Mouse (Mus musculus) bone marrow, adult 2 months (tissue): Measurements from ENCODE around the gene Dcn. TPM values are rescaled to one million over a fixed set of nuclear protein-coding genes. Genes with fewer than 3 reads are reported as not detected.

Experiments used
- H3K27ac ChIP-seq: fragments of 200-500 bp; 2 replicates; pipeline ENCODE4 v1.5.1; 2012; ENCODE audit warnings: low read depth, mild to moderate bottlenecking, control low read depth, inconsistent platforms, low read length; ENCODE audit not compliant: control insufficient read depth, poor library complexity, insufficient read depth
- H3K4me1 ChIP-seq: fragments of 200-500 bp; 2 replicates; pipeline ENCODE4 v1.6.1; 2011; ENCODE audit warnings: low read length; ENCODE audit not compliant: control insufficient read depth, insufficient read depth
- H3K4me3 ChIP-seq: fragments of 200-500 bp; replicated peaks from 2 replicates; pipeline ENCODE3; 2011; ENCODE audit warnings: mild to moderate bottlenecking, low read depth, low read length, control low read depth; ENCODE audit not compliant: control insufficient read depth
- CTCF ChIP-seq: fragments of 200-500 bp; IDR thresholded peaks from 2 replicates; pipeline ENCODE4 v1.5.1; 2011; ENCODE audit warnings: low read length, control low read depth; ENCODE audit not compliant: control insufficient read depth, insufficient read depth
- POLR2A ChIP-seq: fragments of 200-500 bp; IDR thresholded peaks from 2 replicates; pipeline ENCODE4 v1.6.1; 2011; ENCODE audit warnings: low read depth, mild to moderate bottlenecking, control low read depth, low read length, borderline replicate concordance; ENCODE audit not compliant: control insufficient read depth
- WGBS: fragments of 180-500 bp; shearing (Covaris S2); methylation state at CpG from one replicate; pipeline ENCODE4 v1.1.7; 2018; 5-methylcytosine and 5-hydroxymethylcytosine counted together
- polyA plus RNA-seq: library from polyadenylated mRNA; stranded (reverse); fragments of >200 nt; gene quantifications from 2 replicates; pipeline ENCODE4 v1.2.4, GENCODE M21; 2011; ENCODE audit warnings: low replicate concordance; ENCODE audit not compliant: missing spikeins, insufficient read depth, insufficient read length

The Dcn gene
- polyA plus RNA-seq = 6.1 and 19.8 TPM in 2 replicates

DNA sequence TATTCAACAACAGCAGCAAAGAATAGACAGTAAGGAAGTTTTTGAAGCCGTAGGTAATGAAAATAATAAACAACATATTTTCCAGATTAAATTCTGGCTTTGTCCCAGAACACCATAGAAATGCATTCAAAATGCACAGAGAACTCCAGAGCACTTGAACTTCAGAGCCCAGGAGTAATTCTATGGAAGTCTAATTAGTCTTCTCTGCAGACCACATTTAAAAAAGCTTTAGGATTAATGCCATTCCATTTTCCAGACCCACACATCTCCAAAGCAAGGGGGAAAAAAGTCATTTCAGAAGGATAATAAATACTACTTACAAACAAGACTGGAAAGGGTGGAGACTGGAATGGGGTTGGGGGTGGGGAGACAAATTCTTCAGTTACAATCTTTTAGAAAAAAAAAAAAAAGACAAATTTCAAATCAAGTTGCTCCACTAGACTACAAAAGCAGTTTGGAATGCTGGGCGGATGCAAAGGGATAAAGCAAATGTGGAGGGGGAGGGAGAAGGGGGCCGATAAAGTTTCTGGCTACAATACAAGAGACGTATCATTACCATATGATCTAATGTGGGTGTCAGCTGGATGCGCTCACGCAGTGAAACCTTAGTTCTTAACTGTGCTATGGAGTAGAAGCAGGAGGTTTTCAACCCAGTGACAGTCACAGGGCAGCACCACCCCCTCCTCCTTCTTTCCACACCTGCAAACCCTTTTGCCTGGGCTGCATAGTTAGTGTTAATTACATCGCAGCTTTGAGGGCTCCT, at the start of gene Dcn:
Gene Dcn (plus strand): TSS at position 606 of the 763 bp plus-strand sequence.
- WGBS = 45% methylated on average over 7 of the region's 7 CpGs
- H3K27ac ChIP-seq = no peak within 1 kb of the TSS
- H3K4me3 ChIP-seq = no peak within 1 kb of the TSS
- no peaks in the 10 kb centered on the region for H3K4me1 ChIP-seq
- TF ChIP-seq CTCF = no peak
- no peak for TF ChIP-seq POLR2A

GRCm38 (mm10) chr10:97436662-97437061, 42.7 kb upstream of the Dcn start:
- WGBS = 77% methylated on average over 5 of the region's 5 CpGs
- H3K4me1 ChIP-seq = no peaks in the 10 kb centered on the region
- TF ChIP-seq POLR2A (no peak), CTCF (no peak)
- no peak overlapping the region for H3K4me3 ChIP-seq
- no peak overlapping the region for H3K27ac ChIP-seq

- Histone ChIP-seq H3K4me1 (no peaks in the 10 kb centered on the region), H3K4me3 (no peak overlapping the region), H3K27ac (no peak overlapping the region)
- no peak for TF ChIP-seq CTCF
- no peak for TF ChIP-seq POLR2A
- 50% methylated on average over 2 of the region's 2 CpGs for WGBS
Observed at GRCm38 (mm10) chr10:97442300-97442699, 37.1 kb upstream of the Dcn start.

DNA sequence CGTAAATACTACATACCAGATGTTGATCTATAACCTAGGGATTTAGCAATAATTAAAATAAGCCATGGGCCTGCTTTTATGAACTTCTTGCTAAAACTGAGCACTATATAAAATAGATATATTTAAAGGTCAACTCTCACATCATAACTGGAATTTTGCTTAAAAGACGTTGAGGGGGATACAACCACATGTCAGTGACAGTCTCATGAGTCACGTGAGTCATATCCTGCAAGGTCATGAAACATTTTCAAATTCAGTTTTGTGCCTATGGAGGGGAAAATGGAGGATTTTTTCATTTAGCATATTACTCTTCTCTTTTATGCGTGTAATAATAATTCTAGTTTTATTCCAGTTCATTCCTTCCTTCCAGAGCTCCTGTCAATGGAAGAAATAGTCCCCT, 32.9 kb upstream of the Dcn start:
- Histone ChIP-seq H3K4me1 (no peaks in the 10 kb centered on the region), H3K27ac (no peak overlapping the region), H3K4me3 (no peak overlapping the region)
- 74% methylated on average over 4 of the region's 4 CpGs for WGBS
- no peak for TF ChIP-seq CTCF
- no peak for TF ChIP-seq POLR2A

DNA sequence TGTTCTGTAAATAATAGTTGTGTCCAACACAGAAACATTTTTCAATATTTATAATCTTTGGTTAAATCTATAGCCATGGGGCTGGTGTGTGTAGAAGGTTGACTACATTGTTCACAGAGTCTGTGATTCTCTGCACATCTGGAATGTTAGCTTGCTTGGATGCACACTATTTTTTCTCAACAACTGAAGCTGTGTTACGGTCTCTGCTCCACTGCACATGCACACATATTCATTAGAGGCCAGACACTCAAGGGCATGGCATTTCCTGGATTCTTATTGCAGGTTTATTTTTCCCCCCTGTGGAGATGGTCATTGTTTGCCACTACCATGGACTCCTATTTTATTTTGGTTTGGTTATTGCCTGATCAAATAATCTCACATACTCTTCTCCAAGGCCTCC, 26.5 kb upstream of the Dcn start:
- WGBS = 74% methylated on average over 1 of the region's 1 CpGs
- no peak for TF ChIP-seq CTCF
- TF ChIP-seq POLR2A = no peak
- H3K27ac ChIP-seq = no peak overlapping the region
- no peaks in the 10 kb centered on the region for H3K4me1 ChIP-seq
- no peak overlapping the region for H3K4me3 ChIP-seq

DNA sequence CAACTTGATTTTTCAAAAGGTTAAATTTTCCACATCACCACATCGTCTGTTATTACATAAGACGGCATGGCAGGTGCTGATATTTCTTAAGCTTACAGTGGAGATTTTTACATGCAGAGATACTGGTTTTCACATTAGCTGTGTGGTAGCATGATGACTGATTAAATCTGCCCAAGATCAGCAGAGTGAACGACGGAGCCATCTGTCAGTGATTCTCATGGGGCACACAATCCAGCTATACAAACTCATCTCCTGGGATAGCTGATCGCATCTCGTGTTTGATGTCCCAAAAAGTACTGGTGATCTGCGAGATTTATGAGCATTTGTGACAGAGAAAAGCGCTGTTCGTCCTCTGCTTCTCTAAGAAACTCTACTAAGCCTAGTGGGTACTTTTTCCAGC, 25.9 kb upstream of the Dcn start:
- Histone ChIP-seq H3K4me3 (no peak overlapping the region), H3K27ac (no peak overlapping the region), H3K4me1 (no peaks in the 10 kb centered on the region)
- TF ChIP-seq CTCF (no peak), POLR2A (no peak)
- WGBS = 79% methylated on average over 9 of the region's 9 CpGs

- WGBS = 89% methylated on average over 7 of the region's 7 CpGs
Observed at GRCm38 (mm10) chr10:97456993-97457392, 22.4 kb upstream of the Dcn start.

GRCm38 (mm10) chr10:97466818-97467217, 12.6 kb upstream of the Dcn start:
- H3K27ac ChIP-seq = no peak overlapping the region
- H3K4me3 ChIP-seq = no peak overlapping the region
- no peaks in the 10 kb centered on the region for H3K4me1 ChIP-seq
- TF ChIP-seq POLR2A (no peak), CTCF (no peak)
- 76% methylated on average over 3 of the region's 3 CpGs for WGBS

More at GRCm38 (mm10) chr10:97456993-97457392, 22.4 kb upstream of the Dcn start:
- H3K27ac ChIP-seq = no peak overlapping the region
- TF ChIP-seq CTCF (no peak), POLR2A (no peak)
- H3K4me3 ChIP-seq = no peak overlapping the region
- no peaks in the 10 kb centered on the region for H3K4me1 ChIP-seq
